Mouse (Mus musculus) ES-E14 (cell line): ENCODE data around the gene Tle2. TPM values are rescaled to one million over a fixed set of nuclear protein-coding genes. Genes with fewer than 3 reads are reported as not detected.

Experiments
- DNase-seq: peaks from one replicate; pipeline ENCODE4 v3.0.0-alpha.2; 2013; ENCODE audit warnings: low read depth, low spot score
- H3K27ac ChIP-seq: 2 replicates; pipeline ENCODE4 v1.5.1; 2012; ENCODE audit warnings: low read depth, mild to moderate bottlenecking, low read length, moderate library complexity, mixed read lengths; ENCODE audit not compliant: poor library complexity, insufficient read depth, severe bottlenecking
- H3K36me3 ChIP-seq: 2 replicates; pipeline ENCODE4 v1.6.1; 2012; ENCODE audit warnings: mild to moderate bottlenecking, low read length, moderate library complexity, mixed read lengths; ENCODE audit not compliant: control insufficient read depth, poor library complexity, insufficient read depth, severe bottlenecking
- H3K4me1 ChIP-seq, 2 experiments: fragments of 150-350 bp in 1 of 2; sonication (generic) in 1 of 2; 2 replicates each; pipeline ENCODE4 v1.6.1; 2012; ENCODE audit warnings: low read length in 2 of 2, mild to moderate bottlenecking in 1 of 2, mixed read lengths in 1 of 2; ENCODE audit not compliant: control insufficient read depth in 2 of 2, insufficient read depth in 2 of 2, poor library complexity in 1 of 2
- H3K4me3 ChIP-seq, 2 experiments: fragments of 150-350 bp in 1 of 2; sonication (generic) in 1 of 2; 2 replicates each; pipeline ENCODE4 v1.5.1; 2012; ENCODE audit warnings: low read length in 2 of 2, low read depth in 1 of 2, mild to moderate bottlenecking in 1 of 2, mixed read lengths in 1 of 2; ENCODE audit not compliant: insufficient read depth in 1 of 2, poor library complexity in 1 of 2, severe bottlenecking in 1 of 2
- H3K9ac ChIP-seq: 2 replicates; pipeline ENCODE4 v1.6.1; 2012; ENCODE audit warnings: low read depth, mild to moderate bottlenecking, low read length, mixed read lengths; ENCODE audit not compliant: poor library complexity, insufficient read depth, severe bottlenecking
- H3K9me3 ChIP-seq: fragments of 150-350 bp; sonication (generic); 2 replicates; pipeline ENCODE4 v1.6.1; 2012; ENCODE audit warnings: low read depth, mild to moderate bottlenecking, low read length; ENCODE audit not compliant: control insufficient read depth, insufficient read depth
- CHD2 ChIP-seq: IDR thresholded peaks from 2 replicates; pipeline ENCODE4 v1.6.1; 2014; ENCODE audit warnings: mild to moderate bottlenecking, low read depth, low read length, inconsistent platforms
- HCFC1 ChIP-seq: IDR thresholded peaks from 2 replicates; pipeline ENCODE4 v1.6.1; 2012; ENCODE audit warnings: low read length, inconsistent platforms, borderline replicate concordance; ENCODE audit not compliant: insufficient read depth
- MAFK ChIP-seq: IDR thresholded peaks from 2 replicates; pipeline ENCODE4 v1.6.1; 2014; ENCODE audit warnings: mild to moderate bottlenecking, low read depth, low read length, inconsistent platforms; ENCODE audit not compliant: insufficient read depth
- ZC3H11A ChIP-seq: IDR thresholded peaks from 2 replicates; pipeline ENCODE4 v1.6.1; 2012; ENCODE audit warnings: low read depth, mild to moderate bottlenecking, inconsistent platforms, low read length, borderline replicate concordance
- ZNF384 ChIP-seq: IDR thresholded peaks from 2 replicates; pipeline ENCODE4 v1.6.1; 2012; ENCODE audit warnings: low read depth, low read length, inconsistent platforms
- in situ Hi-C, 2 experiments: fragments of 600-800 bp; cut with MboI; formaldehyde crosslinking; loops; one replicate each; pipeline ENCODE4 v1.15.1; 2025; ENCODE audit warnings: low sequenced_read_pairs in 2 of 2, inconsistent platforms in 1 of 2; ENCODE audit not compliant: unreplicated experiment in 2 of 2
- total RNA-seq: library from RNA; depleted of rRNA; stranded (reverse); fragments of 300-350 nt; gene quantifications from 2 replicates; pipeline ENCODE4 v1.2.3, GENCODE M21; 2012

Tle2 gene
- total RNA-seq, 1 experiment, result 2.4 TPM

- no peak overlapping the region for H3K9ac ChIP-seq
- H3K36me3 ChIP-seq, result peaks cover 10% of the 10 kb centered on the region; the same call in 1 of the 2 replicates
- in situ Hi-C loops, result no loop called here
- peak; percentile 91 for DNase-seq
- H3K4me3 ChIP-seq, result 0 out of 4 replicates have a peak overlapping the region, but pooled peaks of 1 of the 2 experiments have one; percentile 14
- H3K27ac ChIP-seq, result 0 out of 2 replicates have a peak overlapping the region, but pooled peaks have one; percentile 10
- TF ChIP-seq ZNF384 (no peak), MAFK (no peak), HCFC1 (no peak), CHD2 (no peak), ZC3H11A (no peak)
- peaks cover 9 to 31% of the 10 kb centered on the region in 2 experiments for H3K4me1 ChIP-seq
- no peaks in the 10 kb centered on the region for H3K9me3 ChIP-seq
These were observed 49.1 kb downstream of the Tle2 start for GRCm38 (mm10) chr10:81623441-81623840.

GRCm38 (mm10) chr10:81626101-81626993 lies 52.0 kb downstream of the Tle2 start:
- H3K9me3 ChIP-seq, result no peaks in the 10 kb centered on the region
- H3K27ac ChIP-seq, result peak overlapping the region; percentile 89
- TF ChIP-seq CHD2, result no peak
- TF ChIP-seq ZNF384, result no peak
- TF ChIP-seq MAFK, result no peak
- TF ChIP-seq ZC3H11A, result no peak
- TF ChIP-seq HCFC1, result no peak
- H3K4me1 ChIP-seq, result peaks cover 8 to 36% of the 10 kb centered on the region in 2 experiments; a peak in 3 of 4 replicates
- in situ Hi-C loops, result no loop called here
- DNase-seq, result no peak
- H3K4me3 ChIP-seq, result peak overlapping the region; percentile 93 to 97
- H3K9ac ChIP-seq, result peak overlapping the region; percentile 94
- H3K36me3 ChIP-seq, result peaks cover 10% of the 10 kb centered on the region; the same call in 1 of the 2 replicates

GRCm38 (mm10) chr10:81626994-81627835 lies 52.9 kb downstream of the Tle2 start, which contains the start of gene Sirt6:
Gene Sirt6 (minus strand): TSS chr10:81627797.
- Histone ChIP-seq H3K9ac (peak within 1 kb of the TSS; percentile 94), H3K27ac (peak within 1 kb of the TSS; percentile 89), H3K4me1 (peaks cover 8 to 36% of the 10 kb centered on the region in 2 experiments; a peak in 3 of 4 replicates), H3K4me3 (peak within 1 kb of the TSS; percentile 93 to 97), H3K9me3 (no peaks in the 10 kb centered on the region), H3K36me3 (peaks cover 7% of the 10 kb centered on the region; the same call in 1 of the 2 replicates)
- in situ Hi-C loops, result no loop called here
- TF ChIP-seq ZC3H11A (no peak), HCFC1 (peak; percentile 84), ZNF384 (peak; percentile 80), MAFK (peak; percentile 20; the same call in 1 of the 2 replicates), CHD2 (no peak)
- peak; percentile 96 for DNase-seq

- Histone ChIP-seq H3K4me1 (peaks cover 8 to 34% of the 10 kb centered on the region in 2 experiments; a peak in 3 of 4 replicates), H3K27ac (peak overlapping the region; percentile 75), H3K4me3 (peak overlapping the region; percentile 21 to 97), H3K9ac (peak overlapping the region; percentile 94), H3K9me3 (no peaks in the 10 kb centered on the region), H3K36me3 (0 out of 2 replicates have a peak, but pooled peaks cover 3% of the 10 kb centered on the region)
- no peak for DNase-seq
- in situ Hi-C loops, result no loop called here
- TF ChIP-seq MAFK (no peak), HCFC1 (no peak), ZNF384 (no peak)
These were observed 53.5 kb downstream of the Tle2 start for GRCm38 (mm10) chr10:81627836-81628220.
